Mouse (Mus musculus) heart, postnatal 10 days (tissue): ENCODE measurements around the gene Gm21748. TPM values are rescaled to one million over a fixed set of nuclear protein-coding genes. Genes with fewer than 3 reads are reported as not detected.
"Not testable (repeated sequence)": the region's sequence is repeated elsewhere in the genome, so short reads cannot be mapped to it uniquely, and the experiment has no call there.

Experiments used
- DNase-seq, 2 experiments: peaks; one replicate each; pipeline ENCODE4 v3.0.0; 2021
- intact Hi-C: fragments of 180-260 bp; cut with DNase I; formaldehyde crosslinking; loops from one replicate; pipeline ENCODE4 v1.15.1; 2025
- total RNA-seq, 2 experiments: library from RNA; stranded (reverse); gene quantifications; 2 replicates each; pipeline ENCODE4 v1.2.3; 2021

Gene Gm21748
- not detected for total RNA-seq

- DNase-seq, intact Hi-C loops: not testable (repeated sequence)
Measured at GRCm38 (mm10) chrY:90839077-90839476, at the start of gene Gm21748. TSS of gene Gm21748 (minus strand) at chrY:90839177.

Other genes starting within 250 kb of the Gm21748 start
- gene Gm21860, start 84.4 kb downstream of the Gm21748 start, total RNA-seq = not detected
- not detected for gene Gm47283, start 54.4 kb downstream of the Gm21748 start, total RNA-seq